Mouse (Mus musculus) midbrain, embryonic 13.5 days (tissue): ENCODE measurements around the gene Zfp764. TPM values are rescaled to one million over a fixed set of nuclear protein-coding genes. Genes with fewer than 3 reads are reported as not detected.
"Not testable (repeated sequence)": the region's sequence is repeated elsewhere in the genome, so short reads cannot be mapped to it uniquely, and the experiment has no call there.

Experiments
- ATAC-seq: fragments of 200-750 bp; cut with Nextera tagmentation; 2 replicates; pipeline ENCODE4 v1.8.0; 2017; ENCODE audit warnings: mild to moderate bottlenecking, moderate TSS enrichment, moderate library complexity
- H3K27ac ChIP-seq: fragments of 300-500 bp; sonication (generic); 2 replicates; pipeline ENCODE4 v1.5.1; 2015; ENCODE audit warnings: inconsistent platforms, mild to moderate bottlenecking, moderate library complexity
- H3K27me3 ChIP-seq: fragments of 300-500 bp; sonication (generic); 2 replicates; pipeline ENCODE4 v1.6.1; 2015; ENCODE audit warnings: mild to moderate bottlenecking, inconsistent platforms
- H3K36me3 ChIP-seq: fragments of 300-500 bp; sonication (generic); 2 replicates; pipeline ENCODE4 v1.6.1; 2015; ENCODE audit warnings: mild to moderate bottlenecking, inconsistent platforms
- H3K4me1 ChIP-seq: fragments of 300-500 bp; sonication (generic); replicated peaks from 2 replicates; pipeline ENCODE4 v1.6.1; 2015; ENCODE audit warnings: inconsistent platforms
- H3K4me2 ChIP-seq: fragments of 300-500 bp; sonication (generic); replicated peaks from 2 replicates; pipeline ENCODE4 v1.6.1; 2015; ENCODE audit warnings: moderate library complexity, mild to moderate bottlenecking, inconsistent platforms
- H3K4me3 ChIP-seq: fragments of 300-500 bp; sonication (generic); replicated peaks from 2 replicates; pipeline ENCODE4 v1.5.1; 2015; ENCODE audit warnings: mild to moderate bottlenecking, inconsistent platforms
- H3K9ac ChIP-seq: fragments of 300-500 bp; sonication (generic); replicated peaks from 2 replicates; pipeline ENCODE4 v1.6.1; 2015; ENCODE audit warnings: mild to moderate bottlenecking, inconsistent platforms
- H3K9me3 ChIP-seq: fragments of 300-500 bp; sonication (generic); 2 replicates; pipeline ENCODE4 v1.6.1; 2016; ENCODE audit warnings: mild to moderate bottlenecking, inconsistent platforms
- WGBS: fragments of 180-500 bp; shearing (Covaris S2); methylation state at CpG from one replicate; pipeline ENCODE4 v1.1.7; 2015; 5-methylcytosine and 5-hydroxymethylcytosine counted together
- polyA plus RNA-seq: library from polyadenylated mRNA; unstranded; fragments of >200 nt; fragmentation: Nextera tagmentation; extraction: Ambion mirVana; gene quantifications from 2 replicates; pipeline ENCODE4 v1.2.1, GENCODE M21; 2015

Zfp764 gene
- polyA plus RNA-seq, 1 experiment from 2014 or later, result 5.1 TPM

- peak; percentile 88 for ATAC-seq
- H3K27ac ChIP-seq, result no peak within 1 kb of the TSS
Observed at GRCm38 (mm10) chr7:127386641-127387392, 19.8 kb downstream of the Zfp764 start, which contains the start of gene 9130019O22Rik. 9130019O22Rik (minus strand) TSS chr7:127387166.

DNA sequence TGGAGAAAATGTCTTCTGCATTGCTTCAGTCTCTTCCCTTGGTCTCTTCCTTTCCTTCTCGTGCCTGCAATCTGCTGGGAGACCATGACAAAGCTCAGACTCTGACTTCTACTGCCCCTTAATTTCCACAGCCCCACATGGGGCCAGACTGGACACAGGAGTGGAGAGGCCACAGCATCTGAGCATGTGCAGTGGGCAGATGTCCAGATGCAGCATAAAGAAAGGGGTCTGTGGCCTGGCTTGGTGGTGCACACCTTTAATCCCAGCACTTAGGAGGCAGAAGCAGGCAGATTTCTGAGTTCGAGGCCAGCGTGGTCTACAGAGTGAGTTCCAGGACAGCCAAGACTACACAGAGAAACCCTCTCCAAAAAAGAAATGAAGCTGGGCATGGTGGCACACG, 21.1 kb downstream of the Zfp764 start:
- not testable (repeated sequence) for H3K4me3 ChIP-seq, ATAC-seq, H3K27ac ChIP-seq, H3K4me1 ChIP-seq, H3K27me3 ChIP-seq, H3K4me2 ChIP-seq, H3K9ac ChIP-seq, H3K9me3 ChIP-seq
- peaks cover 24% of the 10 kb centered on the region for H3K36me3 ChIP-seq
- 89% methylated on average over 4 of the region's 4 CpGs for WGBS

More at GRCm38 (mm10) chr7:127386641-127387392, 19.8 kb downstream of the Zfp764 start, which contains the start of gene 9130019O22Rik:
- 20% methylated on average over 38 of the region's 38 CpGs for WGBS
- Histone ChIP-seq H3K9ac (peak within 1 kb of the TSS; percentile 83), H3K4me3 (peak within 1 kb of the TSS; percentile 63), H3K27me3 (no peaks in the 10 kb centered on the region), H3K36me3 (peaks cover 34% of the 10 kb centered on the region), H3K9me3 (peaks cover 3% of the 10 kb centered on the region; the same call in 1 of the 2 replicates), H3K4me2 (peak within 1 kb of the TSS; percentile 72), H3K4me1 (peaks cover 7% of the 10 kb centered on the region)

GRCm38 (mm10) chr7:127378310-127378921, 28.2 kb downstream of the Zfp764 start:
- Histone ChIP-seq H3K4me1 (peaks cover 6% of the 10 kb centered on the region; the same call in 1 of the 2 replicates), H3K9ac (no peak overlapping the region), H3K4me2 (no peak overlapping the region), H3K27me3 (no peaks in the 10 kb centered on the region), H3K36me3 (peaks cover 18% of the 10 kb centered on the region), H3K27ac (no peak overlapping the region), H3K9me3 (peaks cover 3% of the 10 kb centered on the region; the same call in 1 of the 2 replicates), H3K4me3 (no peak overlapping the region)
- 83% methylated on average over 6 of the region's 6 CpGs for WGBS
- no peak for ATAC-seq

DNA sequence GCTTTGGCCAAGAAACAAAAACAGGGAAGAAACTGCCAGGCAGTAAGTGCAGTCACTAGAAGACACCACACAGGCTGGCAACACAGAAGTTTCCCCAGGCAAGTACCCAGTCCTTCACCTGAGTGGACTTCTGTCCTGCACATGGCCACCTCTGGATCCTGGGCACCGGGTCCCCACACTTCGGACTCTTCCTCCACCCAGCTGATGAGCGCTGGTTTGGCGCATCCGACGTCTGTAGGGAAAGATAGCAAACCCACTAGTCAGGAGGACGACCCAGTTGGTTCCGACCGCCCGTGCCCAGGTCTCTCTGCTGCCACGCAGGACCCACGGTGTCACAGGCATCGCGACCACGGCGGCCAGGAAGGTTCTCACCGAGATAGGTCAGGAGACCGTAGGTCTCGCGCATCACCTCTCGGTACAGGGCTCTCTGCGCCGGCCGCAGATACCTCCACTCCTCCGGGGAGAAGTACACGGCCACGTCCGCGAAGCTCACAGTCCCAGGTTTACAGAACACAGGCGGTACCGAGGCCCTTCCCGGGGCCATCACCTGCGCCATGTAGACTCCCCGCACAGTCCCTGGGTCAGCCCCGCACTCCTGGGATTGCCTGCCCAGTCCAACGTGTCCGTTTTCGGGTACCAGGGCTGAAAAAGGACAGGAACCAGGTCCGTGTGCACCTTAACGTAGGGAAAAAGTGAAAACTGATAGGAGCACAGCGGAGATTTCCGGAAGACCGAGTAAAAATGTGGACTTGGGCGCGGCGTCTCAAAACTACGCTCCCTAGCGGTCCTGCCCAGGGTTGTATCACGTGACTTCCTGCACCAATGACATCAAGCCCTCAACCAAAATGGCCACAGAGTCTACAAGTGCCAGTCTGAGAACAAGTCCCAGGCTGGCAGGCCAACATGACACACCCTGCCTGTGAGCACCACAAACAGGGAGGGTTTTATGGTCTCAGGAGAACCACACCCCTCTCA, 31.1 kb downstream of the Zfp764 start, which contains the start of gene Zfp747:
Gene Zfp747 (minus strand): TSS at position 780 of the 975 bp plus-strand sequence.
- Histone ChIP-seq H3K9ac (peak within 1 kb of the TSS; percentile 83), H3K4me2 (peak within 1 kb of the TSS; percentile 73), H3K4me3 (peak within 1 kb of the TSS; percentile 73), H3K36me3 (peaks cover 22% of the 10 kb centered on the region), H3K27ac (peak within 1 kb of the TSS; percentile 62)
- H3K27me3 ChIP-seq, H3K4me1 ChIP-seq, H3K9me3 ChIP-seq: not testable (repeated sequence)
- 2% methylated on average over 49 of the region's 49 CpGs for WGBS
- ATAC-seq, result peak; percentile 93

DNA sequence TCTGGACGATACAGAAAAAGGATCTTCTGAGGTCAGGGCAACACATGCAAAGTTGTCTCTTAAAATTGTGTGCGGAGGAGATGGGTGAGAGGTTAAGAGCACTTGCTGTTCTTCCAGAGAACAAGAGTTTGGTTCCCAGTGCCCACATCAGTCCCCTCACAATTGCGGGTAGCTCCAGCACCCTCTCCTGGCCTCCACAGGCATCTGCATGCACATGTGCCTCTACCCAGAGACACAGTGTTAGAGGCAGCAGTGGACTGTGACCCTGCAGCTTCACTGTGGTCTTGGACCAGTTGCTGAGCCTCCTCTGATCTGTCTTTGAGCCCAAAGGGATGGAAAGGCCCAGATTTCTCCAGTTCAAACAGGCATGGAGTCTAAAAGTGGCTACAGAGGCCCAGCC, 34.8 kb downstream of the Zfp764 start:
- H3K4me3 ChIP-seq, ATAC-seq, H3K27me3 ChIP-seq, H3K4me2 ChIP-seq, H3K9ac ChIP-seq, H3K4me1 ChIP-seq, H3K27ac ChIP-seq, H3K9me3 ChIP-seq: not testable (repeated sequence)
- WGBS, result 88% methylated on average over 3 of the region's 3 CpGs
- H3K36me3 ChIP-seq, result peaks cover 22% of the 10 kb centered on the region

- 90% methylated on average over 2 of the region's 2 CpGs for WGBS
- H3K27ac ChIP-seq, result no peak overlapping the region
- H3K36me3 ChIP-seq, result peaks cover 22% of the 10 kb centered on the region
- peaks cover 6% of the 10 kb centered on the region; the same call in 1 of the 2 replicates for H3K4me1 ChIP-seq
- H3K9ac ChIP-seq, result no peak overlapping the region
- H3K4me3 ChIP-seq, result no peak overlapping the region
- no peaks in the 10 kb centered on the region for H3K9me3 ChIP-seq
- H3K4me2 ChIP-seq, result no peak overlapping the region
- no peak for ATAC-seq
- H3K27me3 ChIP-seq, result no peaks in the 10 kb centered on the region
Observed at GRCm38 (mm10) chr7:127371213-127371612, 35.4 kb downstream of the Zfp764 start.

DNA sequence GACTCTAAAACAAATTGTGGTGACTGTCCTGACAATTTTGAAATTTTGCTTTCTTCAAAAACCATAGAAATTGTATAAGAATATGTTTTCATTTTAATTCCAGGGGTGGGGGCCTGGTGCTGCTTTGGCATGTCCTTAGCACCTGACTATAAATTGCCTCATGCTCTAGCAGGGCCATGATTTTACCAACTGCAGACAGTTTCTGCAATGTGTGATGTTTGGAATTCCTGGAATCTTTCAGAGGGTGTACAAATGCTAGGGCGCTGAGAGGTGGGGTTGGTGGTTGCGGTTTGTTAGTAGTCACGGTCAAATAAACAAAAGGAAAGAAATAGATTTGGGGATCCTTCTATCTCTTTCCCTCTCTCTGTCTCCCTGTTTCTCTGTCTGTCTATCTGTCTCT, 40.4 kb downstream of the Zfp764 start:
- WGBS, result 90% methylated on average over 3 of the region's 3 CpGs
- ATAC-seq, result no peak

GRCm38 (mm10) chr7:127364166-127364565, 42.5 kb downstream of the Zfp764 start:
- Histone ChIP-seq H3K4me3 (peak overlapping the region; percentile 38), H3K4me1 (peaks cover 13% of the 10 kb centered on the region), H3K9me3 (no peaks in the 10 kb centered on the region), H3K9ac (no peak overlapping the region), H3K27ac (no peak overlapping the region), H3K36me3 (no peaks in the 10 kb centered on the region), H3K4me2 (peak overlapping the region; percentile 76), H3K27me3 (peaks cover 12% of the 10 kb centered on the region)
- ATAC-seq, result no peak
- 39% methylated on average over 4 of the region's 4 CpGs for WGBS

More for the DNA sequence above, 40.4 kb downstream of the Zfp764 start:
- H3K4me1 ChIP-seq, result peaks cover 13% of the 10 kb centered on the region
- H3K27ac ChIP-seq, result no peak overlapping the region
- H3K9ac ChIP-seq, result no peak overlapping the region
- H3K27me3 ChIP-seq, result peaks cover 5% of the 10 kb centered on the region; the same call in 1 of the 2 replicates
- H3K4me2 ChIP-seq, result no peak overlapping the region
- no peak overlapping the region for H3K4me3 ChIP-seq
- H3K36me3 ChIP-seq, result 0 out of 2 replicates have a peak, but pooled peaks cover 3% of the 10 kb centered on the region
- no peaks in the 10 kb centered on the region for H3K9me3 ChIP-seq

- H3K9ac ChIP-seq, result peak overlapping the region; percentile 57
- H3K27ac ChIP-seq, result peak overlapping the region; percentile 8; the same call in 1 of the 2 replicates
Observed at GRCm38 (mm10) chr7:127363475-127363921, 43.1 kb downstream of the Zfp764 start.

DNA sequence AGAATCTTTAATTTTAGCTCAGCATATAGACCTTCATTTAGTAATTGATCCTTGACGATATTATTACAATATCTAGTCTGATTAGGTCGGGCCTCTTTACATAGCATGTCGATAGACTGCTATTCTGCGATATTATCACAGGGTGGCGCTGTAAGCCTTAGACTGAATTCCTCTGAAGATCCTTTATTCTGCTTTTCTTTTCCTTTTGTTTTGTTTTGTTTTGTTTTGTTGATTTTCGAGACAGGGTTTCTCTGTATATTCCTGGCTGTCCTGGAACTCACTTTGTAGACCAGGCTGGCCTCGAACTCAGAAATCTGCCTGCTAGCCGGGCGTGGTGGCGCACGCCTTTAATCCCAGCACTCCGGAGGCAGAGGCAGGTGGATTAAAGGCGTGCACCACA, 44.2 kb downstream of the Zfp764 start:
- Histone ChIP-seq H3K4me1 (peaks cover 13% of the 10 kb centered on the region), H3K4me2 (peak overlapping the region; percentile 19; the same call in 1 of the 2 replicates), H3K27me3 (peaks cover 12% of the 10 kb centered on the region)
- not testable (repeated sequence) for H3K36me3 ChIP-seq, H3K4me3 ChIP-seq, H3K9ac ChIP-seq, ATAC-seq, H3K9me3 ChIP-seq, H3K27ac ChIP-seq
- WGBS, result 7% methylated on average over 13 of the region's 13 CpGs

More at GRCm38 (mm10) chr7:127363475-127363921, 43.1 kb downstream of the Zfp764 start:
- Histone ChIP-seq H3K36me3 (no peaks in the 10 kb centered on the region), H3K9me3 (no peaks in the 10 kb centered on the region), H3K27me3 (peaks cover 12% of the 10 kb centered on the region), H3K4me1 (peaks cover 13% of the 10 kb centered on the region), H3K4me3 (peak overlapping the region; percentile 38), H3K4me2 (peak overlapping the region; percentile 76)
- WGBS, result 2% methylated on average over 24 of the region's 24 CpGs
- ATAC-seq, result peak; percentile 68

DNA sequence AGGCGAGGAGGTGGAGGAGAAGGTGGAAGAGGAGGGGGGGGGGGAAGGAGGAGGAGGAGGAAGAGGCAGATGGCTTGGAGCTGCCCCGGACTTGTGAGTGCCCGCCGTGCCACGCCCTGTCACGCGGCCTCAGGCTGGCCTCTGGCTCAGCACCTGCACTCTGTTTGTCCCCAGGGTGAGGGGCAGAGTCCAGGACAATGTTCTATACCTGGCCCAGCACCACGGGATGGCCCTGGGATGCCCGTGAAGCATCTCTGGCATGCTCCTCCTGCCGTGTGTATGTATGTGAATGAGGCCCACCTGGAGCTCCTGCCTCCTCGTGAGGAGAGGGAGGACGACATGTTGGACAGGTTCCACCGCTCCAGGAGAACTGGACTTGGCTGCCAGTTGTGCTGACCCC, 45.2 kb downstream of the Zfp764 start:
- Histone ChIP-seq H3K4me3 (no peak overlapping the region), H3K9ac (no peak overlapping the region), H3K36me3 (no peaks in the 10 kb centered on the region), H3K4me2 (no peak overlapping the region), H3K4me1 (peaks cover 13% of the 10 kb centered on the region), H3K27ac (no peak overlapping the region), H3K9me3 (no peaks in the 10 kb centered on the region), H3K27me3 (peaks cover 12% of the 10 kb centered on the region)
- ATAC-seq, result 0 out of 2 replicates have a peak, but pooled peaks have one; percentile 24
- WGBS, result 52% methylated on average over 13 of the region's 13 CpGs
